Mouse (Mus musculus): Measurements from ENCODE around the gene Atp2a2.

DNA sequence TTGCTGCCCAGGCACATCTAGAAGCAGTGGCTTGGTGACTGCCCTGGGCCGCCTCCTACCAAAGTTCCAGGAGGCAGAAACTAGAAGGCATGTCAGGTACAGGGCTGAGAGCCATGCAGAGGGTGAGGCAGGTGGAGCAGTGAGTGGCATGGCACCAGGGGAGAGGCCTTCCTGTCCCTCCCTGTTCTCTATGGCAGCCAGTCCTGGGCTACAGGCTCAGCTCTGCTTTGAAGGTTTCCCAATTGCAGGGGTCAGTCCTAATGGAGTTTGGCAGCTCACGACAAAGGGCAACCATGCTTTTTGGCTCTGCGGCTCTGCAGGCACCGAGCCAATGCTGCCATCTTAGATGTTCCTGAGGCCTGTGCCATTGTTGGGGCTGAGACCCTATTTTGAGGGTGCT, 47.6 kb downstream of the Atp2a2 start:
- TF ChIP-seq CTCF (IDR thresholded peaks at IDR 0.05; ENCODE audit: low read depth, low read length) (no peak), POLR2A (IDR thresholded peaks at IDR 0.05; ENCODE audit: borderline replicate concordance, low read depth, low read length) (no peak)

Data from bone marrow macrophage, adult 2 months (primary cell).